Mouse (Mus musculus) heart, embryonic 10.5 days (tissue): ENCODE results near the gene Gpr176. TPM values are rescaled to one million over a fixed set of nuclear protein-coding genes. Genes with fewer than 3 reads are reported as not detected.

Experiments
- DNase-seq: peaks from one replicate; pipeline ENCODE4 v3.0.0-alpha.2; 2017; ENCODE audit warnings: low spot score
- H3K27ac ChIP-seq: fragments of 300-500 bp; sonication (generic); 2 replicates; pipeline ENCODE4 v1.5.1; 2016; ENCODE audit warnings: mild to moderate bottlenecking
- H3K27me3 ChIP-seq: fragments of 300-500 bp; sonication (generic); 2 replicates; pipeline ENCODE4 v1.6.1; 2016; ENCODE audit warnings: mild to moderate bottlenecking; ENCODE audit not compliant: poor library complexity, insufficient read depth, severe bottlenecking
- H3K36me3 ChIP-seq: fragments of 300-500 bp; sonication (generic); 2 replicates; pipeline ENCODE4 v1.6.1; 2016; ENCODE audit warnings: mild to moderate bottlenecking, moderate library complexity
- H3K4me1 ChIP-seq: fragments of 300-500 bp; sonication (generic); 2 replicates; pipeline ENCODE4 v1.6.1; 2016; ENCODE audit warnings: mild to moderate bottlenecking
- H3K4me3 ChIP-seq: fragments of 300-500 bp; sonication (generic); 2 replicates; pipeline ENCODE4 v1.5.1; 2016; ENCODE audit warnings: mild to moderate bottlenecking, moderate library complexity
- H3K9me3 ChIP-seq: fragments of 300-500 bp; sonication (generic); 2 replicates; pipeline ENCODE4 v1.6.1; 2016; ENCODE audit warnings: mild to moderate bottlenecking, moderate library complexity
- WGBS: fragments of 180-500 bp; shearing (Covaris S2); methylation state at CpG from one replicate; pipeline ENCODE4 v1.1.7; 2016; 5-methylcytosine and 5-hydroxymethylcytosine counted together
- polyA plus RNA-seq: library from polyadenylated mRNA; unstranded; fragments of >200 nt; fragmentation: Nextera tagmentation; extraction: Ambion mirVana; gene quantifications from 2 replicates; pipeline ENCODE4 v1.2.1, GENCODE M21; 2016

The Gpr176 gene
- polyA plus RNA-seq, 1 experiment from 2014 or later = 0.39 TPM

GRCm38 (mm10) chr2:118353916-118354403 lies 19.3 kb downstream of the Gpr176 start:
- Histone ChIP-seq H3K4me1 (no peaks in the 10 kb centered on the region), H3K36me3 (no peaks in the 10 kb centered on the region), H3K27ac (no peak overlapping the region), H3K9me3 (no peaks in the 10 kb centered on the region), H3K4me3 (no peak overlapping the region), H3K27me3 (0 out of 2 replicates have a peak, but pooled peaks cover 5% of the 10 kb centered on the region)
- WGBS = 77% methylated on average over 4 of the region's 4 CpGs
- DNase-seq = no peak

GRCm38 (mm10) chr2:118353498-118353897 lies 19.7 kb downstream of the Gpr176 start:
- no peak for DNase-seq
- no peaks in the 10 kb centered on the region for H3K9me3 ChIP-seq
- no peaks in the 10 kb centered on the region for H3K36me3 ChIP-seq
- WGBS = 70% methylated on average over 4 of the region's 4 CpGs
- no peak overlapping the region for H3K27ac ChIP-seq
- no peak overlapping the region for H3K4me3 ChIP-seq
- no peaks in the 10 kb centered on the region for H3K4me1 ChIP-seq
- 0 out of 2 replicates have a peak, but pooled peaks cover 5% of the 10 kb centered on the region for H3K27me3 ChIP-seq

GRCm38 (mm10) chr2:118345535-118345934 lies 27.7 kb downstream of the Gpr176 start:
- H3K27ac ChIP-seq = no peak overlapping the region
- 64% methylated on average over 1 of the region's 1 CpGs for WGBS
- no peaks in the 10 kb centered on the region for H3K27me3 ChIP-seq
- no peak for DNase-seq
- no peak overlapping the region for H3K4me3 ChIP-seq
- no peaks in the 10 kb centered on the region for H3K36me3 ChIP-seq
- H3K4me1 ChIP-seq = no peaks in the 10 kb centered on the region
- no peaks in the 10 kb centered on the region for H3K9me3 ChIP-seq

GRCm38 (mm10) chr2:118343897-118344296 lies 29.3 kb downstream of the Gpr176 start:
- 65% methylated on average over 3 of the region's 3 CpGs for WGBS
- Histone ChIP-seq H3K9me3 (no peaks in the 10 kb centered on the region), H3K4me3 (no peak overlapping the region), H3K27me3 (no peaks in the 10 kb centered on the region), H3K4me1 (no peaks in the 10 kb centered on the region), H3K27ac (no peak overlapping the region), H3K36me3 (no peaks in the 10 kb centered on the region)
- DNase-seq = no peak

GRCm38 (mm10) chr2:118341295-118341694 lies 31.9 kb downstream of the Gpr176 start:
- Histone ChIP-seq H3K36me3 (no peaks in the 10 kb centered on the region), H3K4me1 (no peaks in the 10 kb centered on the region), H3K27me3 (no peaks in the 10 kb centered on the region), H3K4me3 (no peak overlapping the region), H3K9me3 (no peaks in the 10 kb centered on the region), H3K27ac (no peak overlapping the region)
- 83% methylated on average over 7 of the region's 7 CpGs for WGBS
- no peak for DNase-seq

- no peaks in the 10 kb centered on the region for H3K27me3 ChIP-seq
- 44% methylated on average over 2 of the region's 2 CpGs for WGBS
- no peak for DNase-seq
Measured at GRCm38 (mm10) chr2:118336084-118336483, 37.1 kb downstream of the Gpr176 start.

GRCm38 (mm10) chr2:118322663-118323062 lies 50.6 kb downstream of the Gpr176 start:
- no peak for DNase-seq
- H3K36me3 ChIP-seq = no peaks in the 10 kb centered on the region
- no peak overlapping the region for H3K4me3 ChIP-seq
- no peaks in the 10 kb centered on the region for H3K9me3 ChIP-seq
- H3K27ac ChIP-seq = no peak overlapping the region
- no peaks in the 10 kb centered on the region for H3K4me1 ChIP-seq
- 65% methylated on average over 3 of the region's 5 CpGs for WGBS
- no peaks in the 10 kb centered on the region for H3K27me3 ChIP-seq

More at GRCm38 (mm10) chr2:118336084-118336483, 37.1 kb downstream of the Gpr176 start:
- Histone ChIP-seq H3K4me3 (no peak overlapping the region), H3K9me3 (no peaks in the 10 kb centered on the region), H3K27ac (no peak overlapping the region), H3K4me1 (no peaks in the 10 kb centered on the region), H3K36me3 (no peaks in the 10 kb centered on the region)

- Histone ChIP-seq H3K27ac (no peak overlapping the region), H3K36me3 (no peaks in the 10 kb centered on the region), H3K9me3 (no peaks in the 10 kb centered on the region), H3K4me3 (no peak overlapping the region), H3K4me1 (no peaks in the 10 kb centered on the region), H3K27me3 (no peaks in the 10 kb centered on the region)
- 72% methylated on average over 4 of the region's 4 CpGs for WGBS
- DNase-seq = no peak
Measured at GRCm38 (mm10) chr2:118321804-118322203, 51.4 kb downstream of the Gpr176 start.

- WGBS = 83% methylated on average over 4 of the region's 4 CpGs
- Histone ChIP-seq H3K36me3 (no peaks in the 10 kb centered on the region), H3K4me1 (no peaks in the 10 kb centered on the region), H3K4me3 (no peak overlapping the region), H3K9me3 (no peaks in the 10 kb centered on the region), H3K27me3 (no peaks in the 10 kb centered on the region), H3K27ac (no peak overlapping the region)
- no peak for DNase-seq
Measured at GRCm38 (mm10) chr2:118321094-118321493, 52.1 kb downstream of the Gpr176 start.

- Histone ChIP-seq H3K4me3 (no peak overlapping the region), H3K9me3 (no peaks in the 10 kb centered on the region), H3K36me3 (no peaks in the 10 kb centered on the region), H3K4me1 (no peaks in the 10 kb centered on the region), H3K27ac (no peak overlapping the region), H3K27me3 (no peaks in the 10 kb centered on the region)
- DNase-seq = no peak
- WGBS = 82% methylated on average over 4 of the region's 4 CpGs
Measured at GRCm38 (mm10) chr2:118320519-118320918, 52.7 kb downstream of the Gpr176 start.

- 63% methylated on average over 5 of the region's 5 CpGs for WGBS
Measured at GRCm38 (mm10) chr2:118319176-118319575, 54.0 kb downstream of the Gpr176 start.

GRCm38 (mm10) chr2:118316939-118317338 lies 56.3 kb downstream of the Gpr176 start:
- Histone ChIP-seq H3K9me3 (no peaks in the 10 kb centered on the region), H3K4me1 (no peaks in the 10 kb centered on the region), H3K27me3 (no peaks in the 10 kb centered on the region), H3K4me3 (no peak overlapping the region), H3K36me3 (no peaks in the 10 kb centered on the region), H3K27ac (no peak overlapping the region)
- DNase-seq = no peak
- 71% methylated on average over 2 of the region's 2 CpGs for WGBS

More at GRCm38 (mm10) chr2:118319176-118319575, 54.0 kb downstream of the Gpr176 start:
- Histone ChIP-seq H3K36me3 (no peaks in the 10 kb centered on the region), H3K27me3 (no peaks in the 10 kb centered on the region), H3K9me3 (no peaks in the 10 kb centered on the region), H3K4me1 (no peaks in the 10 kb centered on the region), H3K4me3 (no peak overlapping the region), H3K27ac (no peak overlapping the region)
- DNase-seq = no peak

GRCm38 (mm10) chr2:118315656-118316402 lies 57.4 kb downstream of the Gpr176 start:
- H3K27ac ChIP-seq = no peak overlapping the region
- 81% methylated on average over 12 of the region's 12 CpGs for WGBS
- no peaks in the 10 kb centered on the region for H3K9me3 ChIP-seq

More at GRCm38 (mm10) chr2:118315656-118316402, 57.4 kb downstream of the Gpr176 start:
- Histone ChIP-seq H3K4me1 (no peaks in the 10 kb centered on the region), H3K36me3 (no peaks in the 10 kb centered on the region), H3K4me3 (no peak overlapping the region), H3K27me3 (no peaks in the 10 kb centered on the region)
- no peak for DNase-seq
